Mouse (Mus musculus) hindbrain, embryonic 14.5 days (tissue): ENCODE measurements around the gene Olfr1532-ps1. TPM values are rescaled to one million over a fixed set of nuclear protein-coding genes. Genes with fewer than 3 reads are reported as not detected.
"Not testable (repeated sequence)": the region's sequence is repeated elsewhere in the genome, so short reads cannot be mapped to it uniquely, and the experiment has no call there.

ENCODE experiments used
- ATAC-seq: fragments of 200-750 bp; cut with Nextera tagmentation; 2 replicates; pipeline ENCODE4 v1.8.0; 2017; ENCODE audit warnings: moderate number of reproducible peaks, mild to moderate bottlenecking, moderate TSS enrichment, moderate library complexity; ENCODE audit not compliant: low FRiP score
- DNase-seq: peaks from one replicate; pipeline ENCODE4 v3.0.0-alpha.2; 2015; ENCODE audit warnings: low spot score
- H3K27ac ChIP-seq: fragments of 300-500 bp; sonication (generic); 2 replicates; pipeline ENCODE4 v1.5.1; 2014; ENCODE audit warnings: mild to moderate bottlenecking, moderate library complexity
- H3K27me3 ChIP-seq: fragments of 300-500 bp; sonication (generic); 2 replicates; pipeline ENCODE4 v1.6.1; 2014; ENCODE audit warnings: mild to moderate bottlenecking, low read length, mixed read lengths; ENCODE audit not compliant: control insufficient read depth, insufficient read depth
- H3K36me3 ChIP-seq: fragments of 300-500 bp; sonication (generic); replicated peaks from 2 replicates; pipeline ENCODE4 v1.6.1; 2014; ENCODE audit not compliant: control insufficient read depth, insufficient read depth
- H3K4me1 ChIP-seq: fragments of 300-500 bp; sonication (generic); replicated peaks from 2 replicates; pipeline ENCODE4 v1.6.1; 2014; ENCODE audit warnings: antibody characterized with exemption, low read length, mixed read lengths; ENCODE audit not compliant: control insufficient read depth, insufficient read depth
- H3K4me2 ChIP-seq: fragments of 300-500 bp; sonication (generic); replicated peaks from 2 replicates; pipeline ENCODE4 v1.6.1; 2014; ENCODE audit warnings: mild to moderate bottlenecking, moderate library complexity
- H3K4me3 ChIP-seq: fragments of 300-500 bp; sonication (generic); replicated peaks from 2 replicates; pipeline ENCODE4 v1.5.1; 2014; ENCODE audit warnings: mild to moderate bottlenecking, low read length
- H3K9ac ChIP-seq: fragments of 300-500 bp; sonication (generic); 2 replicates; pipeline ENCODE4 v1.6.1; 2014
- H3K9me3 ChIP-seq: fragments of 300-500 bp; sonication (generic); 2 replicates; pipeline ENCODE4 v1.6.1; 2016; ENCODE audit warnings: low read length; ENCODE audit not compliant: control insufficient read depth
- WGBS: fragments of 180-500 bp; shearing (Covaris S2); extraction: QIAGEN DNeasy Blood & Tissue Kit; methylation state at CpG from one replicate; pipeline ENCODE4 v1.1.7; 2014; 5-methylcytosine and 5-hydroxymethylcytosine counted together
- polyA plus RNA-seq: library from polyadenylated mRNA; unstranded; fragments of >200 nt; fragmentation: Nextera tagmentation; extraction: Ambion mirVana; gene quantifications from 2 replicates; pipeline ENCODE4 v1.2.1, GENCODE M21; 2014

The Olfr1532-ps1 gene
- not detected in 2 replicates for polyA plus RNA-seq

DNA sequence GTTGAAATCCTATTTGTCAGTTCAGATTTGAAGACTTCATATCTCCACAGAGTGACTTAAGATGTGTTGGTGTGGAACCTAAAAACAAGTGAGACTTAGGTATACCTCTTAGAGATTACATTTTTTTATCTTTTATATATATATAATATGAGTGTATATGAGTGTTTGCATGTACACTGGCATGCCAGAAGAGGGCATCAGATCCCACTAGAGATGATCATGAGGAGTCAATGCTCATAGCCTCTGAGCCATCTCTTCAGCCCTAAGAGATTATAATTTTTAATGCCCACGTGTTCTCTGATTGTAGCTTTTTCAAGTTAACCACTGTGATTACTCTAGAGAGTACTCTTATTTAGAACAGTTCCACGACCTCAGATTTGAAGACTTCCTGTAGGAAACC is at the start of gene Olfr1532-ps1:
TSS of gene Olfr1532-ps1 (plus strand) at position 326 of the 400 bp plus-strand sequence.
- 71% methylated on average over 2 of the region's 2 CpGs for WGBS
- DNase-seq (no peak), ATAC-seq (no peak)
- Histone ChIP-seq H3K4me3 (no peak within 1 kb of the TSS), H3K36me3 (no peaks in the 10 kb centered on the region), H3K9ac (no peak within 1 kb of the TSS), H3K27ac (no peak within 1 kb of the TSS), H3K4me1 (no peaks in the 10 kb centered on the region), H3K9me3 (no peaks in the 10 kb centered on the region), H3K4me2 (no peak within 1 kb of the TSS), H3K27me3 (no peaks in the 10 kb centered on the region)

DNA sequence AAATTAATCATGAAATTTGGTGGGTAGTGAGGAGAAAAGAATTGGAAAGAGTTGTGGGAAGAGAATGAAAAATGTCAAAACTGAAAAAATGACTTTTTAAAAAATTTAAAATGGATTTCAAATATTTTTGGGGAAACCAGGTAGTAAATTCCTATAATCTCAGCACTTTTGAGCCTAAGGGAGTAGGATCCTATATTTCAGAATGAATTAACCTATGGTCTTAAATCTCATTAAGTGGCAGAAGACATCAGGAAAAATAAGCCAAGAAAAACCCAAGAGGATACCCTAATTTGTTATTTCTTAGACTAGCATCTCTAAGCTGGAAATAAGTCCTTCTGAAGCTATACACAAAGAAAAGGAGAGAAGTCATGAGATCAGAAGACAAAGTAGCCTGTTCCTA is 44.9 kb upstream of the Olfr1532-ps1 start, which contains the start of gene Olfr704:
TSS of gene Olfr704 (plus strand) at position 301 of the 400 bp plus-strand sequence.
- no peaks in the 10 kb centered on the region for H3K9me3 ChIP-seq
- H3K4me3 ChIP-seq, result no peak within 1 kb of the TSS
- H3K4me2 ChIP-seq, result no peak within 1 kb of the TSS
- no peaks in the 10 kb centered on the region for H3K4me1 ChIP-seq
- no peak within 1 kb of the TSS for H3K9ac ChIP-seq
- no peak within 1 kb of the TSS for H3K27ac ChIP-seq
- ATAC-seq, result no peak
- no peak for DNase-seq
- no peaks in the 10 kb centered on the region for H3K27me3 ChIP-seq
- H3K36me3 ChIP-seq, result no peaks in the 10 kb centered on the region

- DNase-seq (no peak), ATAC-seq (no peak)
- no peaks in the 10 kb centered on the region for H3K27me3 ChIP-seq
- no peak within 1 kb of the TSS for H3K9ac ChIP-seq
- no peak within 1 kb of the TSS for H3K27ac ChIP-seq
- no peaks in the 10 kb centered on the region for H3K4me1 ChIP-seq
- 83% methylated on average over 3 of the region's 3 CpGs for WGBS
- no peaks in the 10 kb centered on the region for H3K9me3 ChIP-seq
- H3K36me3 ChIP-seq, result no peaks in the 10 kb centered on the region
- no peak within 1 kb of the TSS for H3K4me2 ChIP-seq
- H3K4me3 ChIP-seq, result no peak within 1 kb of the TSS
Measured at GRCm38 (mm10) chr7:106876791-106877190, 31.0 kb upstream of the Olfr1532-ps1 start, which contains the start of gene Olfr705. Gene Olfr705, minus strand, starts transcription at chr7:106876891.

GRCm38 (mm10) chr7:106888062-106888461 is 19.7 kb upstream of the Olfr1532-ps1 start, which contains the start of gene Olfr706:
Gene Olfr706, minus strand, starts transcription at chr7:106888162.
- Histone ChIP-seq H3K27me3 (no peaks in the 10 kb centered on the region), H3K27ac (no peak within 1 kb of the TSS), H3K4me1 (no peaks in the 10 kb centered on the region), H3K4me2 (no peak within 1 kb of the TSS), H3K4me3 (no peak within 1 kb of the TSS), H3K36me3 (no peaks in the 10 kb centered on the region), H3K9me3 (no peaks in the 10 kb centered on the region), H3K9ac (no peak within 1 kb of the TSS)
- ATAC-seq (no peak), DNase-seq (no peak)
- WGBS, result 91% methylated on average over 2 of the region's 2 CpGs

- not testable (repeated sequence) for H3K27ac ChIP-seq, H3K36me3 ChIP-seq, H3K4me3 ChIP-seq, H3K4me2 ChIP-seq, H3K9ac ChIP-seq, H3K4me1 ChIP-seq, DNase-seq, H3K9me3 ChIP-seq, H3K27me3 ChIP-seq, ATAC-seq
- 81% methylated on average over 3 of the region's 3 CpGs for WGBS
Measured at GRCm38 (mm10) chr7:106901141-106901540, 6.7 kb upstream of the Olfr1532-ps1 start, which contains the start of gene Olfr707. Gene Olfr707, minus strand, starts transcription at chr7:106901241.

DNA sequence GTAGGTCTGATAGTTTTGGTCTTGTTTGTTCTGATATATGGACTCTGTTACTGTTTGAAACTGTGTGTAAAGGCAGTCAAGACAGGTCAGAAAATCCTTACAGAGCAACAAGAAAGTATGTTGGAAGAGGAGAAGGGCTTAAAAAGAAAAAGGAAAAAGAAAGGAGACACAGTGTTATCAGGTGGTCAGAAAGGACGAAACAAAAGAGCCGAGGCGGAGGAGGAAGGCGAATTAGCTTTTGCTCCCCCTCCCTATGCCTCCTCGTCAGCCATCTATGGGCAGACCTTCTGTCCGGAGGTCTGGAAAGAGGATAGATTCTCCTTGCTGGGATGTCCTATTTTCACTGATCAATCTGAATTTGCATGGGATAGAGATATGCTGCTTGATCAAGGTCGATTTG is 13.2 kb downstream of the Olfr1532-ps1 start:
- not testable (repeated sequence) for H3K4me3 ChIP-seq, H3K27me3 ChIP-seq, H3K9me3 ChIP-seq, H3K4me1 ChIP-seq, H3K4me2 ChIP-seq, ATAC-seq, DNase-seq, H3K9ac ChIP-seq, H3K36me3 ChIP-seq, H3K27ac ChIP-seq
- 77% methylated on average over 5 of the region's 7 CpGs for WGBS

GRCm38 (mm10) chr7:106932119-106932518 is 24.3 kb downstream of the Olfr1532-ps1 start, which contains the start of gene Olfr709-ps1:
Gene Olfr709-ps1, minus strand, starts transcription at chr7:106932219.
- H3K36me3 ChIP-seq, result no peaks in the 10 kb centered on the region
- H3K9me3 ChIP-seq, result no peaks in the 10 kb centered on the region
- ATAC-seq, result no peak
- DNase-seq, result no peak
- no peaks in the 10 kb centered on the region for H3K27me3 ChIP-seq
- H3K4me3 ChIP-seq, result no peak within 1 kb of the TSS
- no peak within 1 kb of the TSS for H3K9ac ChIP-seq
- H3K4me2 ChIP-seq, result no peak within 1 kb of the TSS
- H3K4me1 ChIP-seq, result no peaks in the 10 kb centered on the region
- H3K27ac ChIP-seq, result no peak within 1 kb of the TSS

- Histone ChIP-seq H3K4me1 (no peaks in the 10 kb centered on the region), H3K36me3 (no peaks in the 10 kb centered on the region), H3K9ac (no peak within 1 kb of the TSS), H3K27me3 (no peaks in the 10 kb centered on the region), H3K27ac (no peak within 1 kb of the TSS), H3K9me3 (no peaks in the 10 kb centered on the region), H3K4me3 (no peak within 1 kb of the TSS), H3K4me2 (no peak within 1 kb of the TSS)
- 82% methylated on average over 3 of the region's 3 CpGs for WGBS
- DNase-seq, result no peak
- ATAC-seq, result no peak
Measured at GRCm38 (mm10) chr7:106948212-106948611, 40.4 kb downstream of the Olfr1532-ps1 start, which contains the start of gene Olfr710. Gene Olfr710, minus strand, starts transcription at chr7:106948312.

- Histone ChIP-seq H3K9ac (no peak within 1 kb of the TSS), H3K4me3 (no peak within 1 kb of the TSS), H3K27me3 (no peaks in the 10 kb centered on the region), H3K4me2 (no peak within 1 kb of the TSS), H3K36me3 (no peaks in the 10 kb centered on the region), H3K9me3 (no peaks in the 10 kb centered on the region), H3K27ac (no peak within 1 kb of the TSS), H3K4me1 (no peaks in the 10 kb centered on the region)
- DNase-seq, result no peak
- 90% methylated on average over 1 of the region's 1 CpGs for WGBS
- ATAC-seq, result no peak
Measured at GRCm38 (mm10) chr7:106963837-106964236, 56.0 kb downstream of the Olfr1532-ps1 start, which contains the start of gene Olfr6. Gene Olfr6, minus strand, starts transcription at chr7:106963937.
